Comparison of ENCODE assay signal across 19 mouse cellular contexts in genomic region chr14:27401717-27402278, GRCm38 (mm10). TPM values are rescaled to one million over a fixed set of nuclear protein-coding genes. Genes with fewer than 3 reads are reported as not detected.
DNase-seq lines count a peak whose midpoint lies in the region; ATAC-seq and TF ChIP-seq lines count a peak whose summit lies in the region.
"Had no signal": no experiment of that assay in that cellular context is flagged by ENCODE, and none has a peak within 500 bp of the region (broad histone marks: within the 10 kb centered on the region; RNA-seq: fewer than 3 reads in every experiment).

No protein-coding gene starts in this region.

- no peaks in the 10 kb centered on the region for H3K9me3 ChIP-seq in heart, embryonic 15.5 days (replicated peaks)
- H3K9me3 ChIP-seq in heart, embryonic 10.5 days: no peaks in the 10 kb centered on the region
- no peaks in the 10 kb centered on the region for H3K9me3 ChIP-seq in lung, embryonic 16.5 days (ENCODE audit: control insufficient read depth, low read length)
- H3K9me3 ChIP-seq in stomach, embryonic 16.5 days (replicated peaks; ENCODE audit: control insufficient read depth, low read length): no peaks in the 10 kb centered on the region
- no peaks in the 10 kb centered on the region for H3K9me3 ChIP-seq in hindbrain, postnatal 0 days (ENCODE audit: low read length)
- H3K9me3 ChIP-seq: forebrain, embryonic 15.5 days; limb, embryonic 15.5 days; megakaryocyte, embryonic 14.5 days; neural tube, embryonic 12.5 days had no signal

- TF ChIP-seq POLR2A in thymus, adult 2 months (IDR thresholded peaks at IDR 0.05; ENCODE audit: control insufficient read depth, extremely low read depth, insufficient read depth, low read length, poor library complexity): no peak

- no peak overlapping the region for H3K9ac ChIP-seq in heart, embryonic 15.5 days
- H3K9ac ChIP-seq in lung, embryonic 16.5 days (ENCODE audit: low read length): no peak overlapping the region
- no peak overlapping the region for H3K9ac ChIP-seq in stomach, embryonic 16.5 days (ENCODE audit: low read length)
- no peak overlapping the region for H3K9ac ChIP-seq in hindbrain, postnatal 0 days (replicated peaks; ENCODE audit: low read length)
- H3K9ac ChIP-seq: forebrain, embryonic 15.5 days; hindbrain, embryonic 13.5 days; limb, embryonic 15.5 days; neural tube, embryonic 12.5 days had no signal

- no peak overlapping the region for H3K4me3 ChIP-seq in heart, embryonic 15.5 days
- no peak overlapping the region for H3K4me3 ChIP-seq in heart, embryonic 10.5 days
- no peak overlapping the region for H3K4me3 ChIP-seq in thymus, adult 2 months (ENCODE audit: control insufficient read depth, insufficient read depth, low read length)
- no peak overlapping the region for H3K4me3 ChIP-seq in lung, embryonic 16.5 days (ENCODE audit: low read length)
- H3K4me3 ChIP-seq in stomach, embryonic 16.5 days (replicated peaks; ENCODE audit: low read length): no peak overlapping the region
- H3K4me3 ChIP-seq in hindbrain, postnatal 0 days (ENCODE audit: low read length): no peak overlapping the region
- H3K4me3 ChIP-seq: erythroblast, embryonic 14.5 days; forebrain, embryonic 15.5 days; hindbrain, embryonic 13.5 days; limb, embryonic 15.5 days; megakaryocyte, embryonic 14.5 days; neural tube, embryonic 12.5 days had no signal

- no peaks in the 10 kb centered on the region for H3K27me3 ChIP-seq in heart, embryonic 15.5 days
- no peaks in the 10 kb centered on the region for H3K27me3 ChIP-seq in heart, embryonic 10.5 days (ENCODE audit: insufficient read depth, poor library complexity, severe bottlenecking)
- H3K27me3 ChIP-seq in thymus, adult 2 months (ENCODE audit: control insufficient read depth, insufficient read depth, low read length): no peaks in the 10 kb centered on the region
- H3K27me3 ChIP-seq in lung, embryonic 16.5 days (ENCODE audit: control insufficient read depth, insufficient read depth, low read depth, low read length): no peaks in the 10 kb centered on the region
- no peaks in the 10 kb centered on the region for H3K27me3 ChIP-seq in stomach, embryonic 16.5 days (ENCODE audit: control insufficient read depth, insufficient read depth, low read length)
- no peaks in the 10 kb centered on the region for H3K27me3 ChIP-seq in hindbrain, postnatal 0 days (ENCODE audit: insufficient read depth, low read length)
- H3K27me3 ChIP-seq: forebrain, embryonic 15.5 days; hindbrain, embryonic 13.5 days; limb, embryonic 15.5 days; megakaryocyte, embryonic 14.5 days; neural tube, embryonic 12.5 days had no signal

- no peak for ATAC-seq in heart, embryonic 15.5 days (replicated peaks; ENCODE audit: insufficient number of reproducible peaks, insufficient read depth, low FRiP score, low read depth)
- ATAC-seq in lung, embryonic 16.5 days (ENCODE audit: low read depth): peak; percentile 88
- ATAC-seq in stomach, embryonic 16.5 days (ENCODE audit: insufficient read depth, low FRiP score): peak; percentile 18; the same call in 1 of the 2 replicates
- no peak for ATAC-seq in frontal cortex, adult (ENCODE audit: low TSS enrichment)
- ATAC-seq in hindbrain, postnatal 0 days: no peak
- ATAC-seq: forebrain, embryonic 15.5 days; midbrain, embryonic 16.5 days had no signal

- 0 out of 2 replicates have a peak overlapping the region, but pooled peaks have one; percentile 53 for H3K27ac ChIP-seq in heart, embryonic 15.5 days
- H3K27ac ChIP-seq in heart, embryonic 10.5 days: no peak overlapping the region
- peak overlapping the region; percentile 96 for H3K27ac ChIP-seq in thymus, adult 2 months (ENCODE audit: control insufficient read depth, insufficient read depth, low read length)
- H3K27ac ChIP-seq in lung, embryonic 16.5 days (ENCODE audit: low read length): peak overlapping the region; percentile 67
- peak overlapping the region; percentile 48 for H3K27ac ChIP-seq in stomach, embryonic 16.5 days (ENCODE audit: low read length)
- H3K27ac ChIP-seq in hindbrain, postnatal 0 days: no peak overlapping the region
- H3K27ac ChIP-seq: forebrain, embryonic 15.5 days; hindbrain, embryonic 13.5 days; limb, embryonic 15.5 days; neural tube, embryonic 12.5 days had no signal

- no peak overlapping the region for H3K4me2 ChIP-seq in heart, embryonic 15.5 days
- H3K4me2 ChIP-seq in lung, embryonic 16.5 days (ENCODE audit: low read depth, low read length): peak overlapping the region; percentile 17; the same call in 1 of the 2 replicates
- no peak overlapping the region for H3K4me2 ChIP-seq in stomach, embryonic 16.5 days (ENCODE audit: low read depth, low read length)
- H3K4me2 ChIP-seq in hindbrain, postnatal 0 days (ENCODE audit: low read depth, low read length): no peak overlapping the region
- H3K4me2 ChIP-seq: forebrain, embryonic 15.5 days; hindbrain, embryonic 13.5 days; limb, embryonic 15.5 days; neural tube, embryonic 12.5 days had no signal

- no peak for TF ChIP-seq CTCF in thymus, adult 2 months (IDR thresholded peaks at IDR 0.05; ENCODE audit: borderline replicate concordance, control insufficient read depth, extremely low read depth, insufficient read depth, low read length, poor library complexity)
- no peak for TF ChIP-seq CTCF in hindbrain, postnatal 0 days (IDR thresholded peaks at IDR 0.05; ENCODE audit: low read depth)

- DNase-seq in heart, embryonic 10.5 days (ENCODE audit: low spot score): no peak
- no peak for DNase-seq in thymus, adult 2 months
- DNase-seq in thymus, adult 18-20 months: no peak
- DNase-seq in hindbrain, postnatal 0 days (ENCODE audit: low spot score): no peak
- DNase-seq: cerebellum, adult 8-10 months; gastrocnemius, postnatal 14 days; kidney, adult 18-20 months; kidney, postnatal 36 days had no signal

- H3K36me3 ChIP-seq in heart, embryonic 15.5 days: peaks cover 19% of the 10 kb centered on the region
- peaks cover 19% of the 10 kb centered on the region for H3K36me3 ChIP-seq in heart, embryonic 10.5 days
- peaks cover 5% of the 10 kb centered on the region for H3K36me3 ChIP-seq in thymus, adult 2 months (ENCODE audit: control insufficient read depth, insufficient read depth, low read length)
- H3K36me3 ChIP-seq in lung, embryonic 16.5 days (ENCODE audit: control insufficient read depth, insufficient read depth, low read length): no peaks in the 10 kb centered on the region
- no peaks in the 10 kb centered on the region for H3K36me3 ChIP-seq in stomach, embryonic 16.5 days (ENCODE audit: control insufficient read depth, insufficient read depth, low read length)
- H3K36me3 ChIP-seq in hindbrain, postnatal 0 days (ENCODE audit: insufficient read depth, low read length): peaks cover 14% of the 10 kb centered on the region; the same call in 1 of the 2 replicates
- H3K36me3 ChIP-seq: forebrain, embryonic 15.5 days; hindbrain, embryonic 13.5 days; neural tube, embryonic 12.5 days had no signal

- H3K4me1 ChIP-seq in heart, embryonic 15.5 days (replicated peaks): 0 out of 2 replicates have a peak, but pooled peaks cover 4% of the 10 kb centered on the region
- no peaks in the 10 kb centered on the region for H3K4me1 ChIP-seq in heart, embryonic 10.5 days
- H3K4me1 ChIP-seq in thymus, adult 2 months (replicated peaks; ENCODE audit: control insufficient read depth, insufficient read depth, low read length): peaks cover 34% of the 10 kb centered on the region
- H3K4me1 ChIP-seq in lung, embryonic 16.5 days (replicated peaks; ENCODE audit: control insufficient read depth, insufficient read depth, low read length): peaks cover 6% of the 10 kb centered on the region
- peaks cover 3% of the 10 kb centered on the region; the same call in 1 of the 2 replicates for H3K4me1 ChIP-seq in stomach, embryonic 16.5 days (ENCODE audit: control insufficient read depth, insufficient read depth, low read length)
- H3K4me1 ChIP-seq in hindbrain, postnatal 0 days (ENCODE audit: insufficient read depth, low read length): no peaks in the 10 kb centered on the region
- H3K4me1 ChIP-seq: forebrain, embryonic 15.5 days; hindbrain, embryonic 13.5 days; limb, embryonic 15.5 days; neural tube, embryonic 12.5 days had no signal

- WGBS in heart, embryonic 15.5 days: 74% methylated on average over 12 of the region's 12 CpGs
- 78% methylated on average over 12 of the region's 12 CpGs for WGBS in heart, embryonic 10.5 days
- 76% methylated on average over 12 of the region's 12 CpGs for WGBS in thymus, adult 2 months
- WGBS in lung, embryonic 16.5 days: 29% methylated on average over 12 of the region's 12 CpGs
- WGBS in stomach, embryonic 16.5 days: 69% methylated on average over 12 of the region's 12 CpGs
- 88% methylated on average over 12 of the region's 12 CpGs for WGBS in hindbrain, postnatal 0 days

RNA-seq across cellular contexts. Expression of gene Fam208a, which starts 26.8 kb away (rescaled TPM):
- 9.1 and 9.4 TPM in 2 replicates for polyA plus RNA-seq in heart, embryonic 15.5 days (2015; fragmentation: Nextera tagmentation; extraction: Ambion mirVana)
- 11.0 and 11.8 TPM in 2 replicates for polyA plus RNA-seq in heart, embryonic 10.5 days (2016; fragmentation: Nextera tagmentation; extraction: Ambion mirVana)
- polyA plus RNA-seq in thymus, adult 2 months (2012; rRNA removed): 8.9 and 11.5 TPM in 2 replicates
- 11.2 and 14.0 TPM in 2 replicates for polyA plus RNA-seq in lung, embryonic 16.5 days (2015; fragmentation: Nextera tagmentation; extraction: Ambion mirVana)
- 10.3 and 11.2 TPM in 2 replicates for polyA plus RNA-seq in stomach, embryonic 16.5 days (2015; fragmentation: Nextera tagmentation; extraction: Ambion mirVana)
- total RNA-seq in hindbrain, postnatal 0 days (2014; rRNA removed): 24.7 and 27.1 TPM in 2 replicates
- polyA plus RNA-seq in hindbrain, postnatal 0 days (2015; fragmentation: Nextera tagmentation; extraction: Ambion mirVana): 8.2 and 9.1 TPM in 2 replicates

Comparison
In these comparisons a context has a peak if more than half of its experiments do, and no peak if none do; other contexts are left out.
1. H3K27ac ChIP-seq: peak in heart, embryonic 15.5 days (single experiment), thymus, adult 2 months (single experiment), lung, embryonic 16.5 days (single experiment) and stomach, embryonic 16.5 days (single experiment); none in heart, embryonic 10.5 days (single experiment) and hindbrain, postnatal 0 days (single experiment).
2. ATAC-seq: peak in lung, embryonic 16.5 days (single experiment) and stomach, embryonic 16.5 days (single experiment); none in heart, embryonic 15.5 days (single experiment), frontal cortex, adult (single experiment) and hindbrain, postnatal 0 days (single experiment).